Mouse (Mus musculus): ENCODE measurements around the gene Hnrnpf. TPM values are rescaled to one million over a fixed set of nuclear protein-coding genes. Genes with fewer than 3 reads are reported as not detected.
A peak's percentile ranks its signal among the peaks of the same experiment; 100 is the strongest.

The Hnrnpf gene
- total and polyA plus RNA-seq, 3 experiments: 598 to 1,196 (median 790) TPM

- Histone ChIP-seq H3K4me2 (ENCODE audit: insufficient read depth, low read depth, poor library complexity, severe bottlenecking) (peak overlapping the region; percentile 96), H3K9ac (ENCODE audit: insufficient read depth, low read depth) (peak overlapping the region; percentile 55), H3K36me3 (replicated peaks in 1 of 2; ENCODE audit: control insufficient read depth in 1 of 2, insufficient read depth in 1 of 2, low read length in 1 of 2) (peaks cover 0 to 29% of the 10 kb centered on the region in 2 experiments), H3K79me2 (replicated peaks; ENCODE audit: control insufficient read depth, extremely low read depth, insufficient read depth, poor library complexity, severe bottlenecking) (0 out of 2 replicates have a peak, but pooled peaks cover 7% of the 10 kb centered on the region), H3K27ac (ENCODE audit: insufficient read depth, low read depth) (no peak overlapping the region; the same call in 1 of the 2 replicates), H3K27me3 (replicated peaks) (no peaks in the 10 kb centered on the region), H3K4me3 (replicated peaks in 1 of 3; ENCODE audit: low read depth in 2 of 3, low read length in 2 of 3, poor library complexity in 1 of 3) (peak overlapping the region; percentile 84 to 97 (median 95)), H3K4me1 (ENCODE audit: control insufficient read depth in 1 of 2, insufficient read depth in 2 of 2) (peaks cover 0 to 10% of the 10 kb centered on the region in 2 experiments; a peak in 2 of 4 replicates), H3K9me3 (replicated peaks; ENCODE audit: low read length) (no peaks in the 10 kb centered on the region)
- TF ChIP-seq ZC3H11A (IDR thresholded peaks at IDR 0.05; ENCODE audit: low read depth, low read length): no peak
- no peak for TF ChIP-seq KAT2A (IDR thresholded peaks at IDR 0.05; ENCODE audit: insufficient replicate concordance, low read length)
- TF ChIP-seq JUND (conservative IDR thresholded peaks at IDR 0.05; ENCODE audit: low read depth, low read length): no peak
- no peak for TF ChIP-seq MEF2A (IDR thresholded peaks at IDR 0.05; ENCODE audit: borderline replicate concordance, low read depth, low read length)
- TF ChIP-seq HCFC1 (IDR thresholded peaks at IDR 0.05; ENCODE audit: low read depth, low read length): peak; percentile 48; the same call in 1 of the 2 replicates
- peak; percentile 69 for TF ChIP-seq TBP (conservative IDR thresholded peaks at IDR 0.05; ENCODE audit: low read depth, low read length)
- TF ChIP-seq ELF1 (IDR thresholded peaks at IDR 0.05; ENCODE audit: low read depth, low read length): peak; percentile 72
- peak; percentile 51 for DNase-seq (ENCODE audit: extremely low read depth)
- dilution Hi-C loops (cut with MboI; ENCODE audit: extremely low pct_ligation_motif_present, extremely low pct_unique_long_range_greater_than_20kb, low sequenced_read_pairs): no loop called here
- in situ Hi-C loops (cut with MboI; ENCODE audit: low pct_ligation_motif_present, low pct_unique_long_range_greater_than_20kb, low sequenced_read_pairs): loop anchor here (10.0 kb wide), 1 partner anchor 51 kb away; no protein-coding TSS in a partner anchor
Observed at GRCm38 (mm10) chr6:117863751-117864150, 36.4 kb upstream of the Hnrnpf start.

- Histone ChIP-seq H3K4me1 (ENCODE audit: control insufficient read depth in 1 of 2, insufficient read depth in 2 of 2) (peaks cover 0 to 7% of the 10 kb centered on the region in 2 experiments; a peak in 2 of 4 replicates), H3K79me2 (replicated peaks; ENCODE audit: control insufficient read depth, extremely low read depth, insufficient read depth, poor library complexity, severe bottlenecking) (0 out of 2 replicates have a peak, but pooled peaks cover 7% of the 10 kb centered on the region), H3K9ac (ENCODE audit: insufficient read depth, low read depth) (no peak overlapping the region), H3K9me3 (replicated peaks; ENCODE audit: low read length) (no peaks in the 10 kb centered on the region), H3K4me3 (replicated peaks in 1 of 3; ENCODE audit: low read depth in 2 of 3, low read length in 2 of 3, poor library complexity in 1 of 3) (no peak overlapping the region), H3K27ac (ENCODE audit: insufficient read depth, low read depth) (no peak overlapping the region), H3K36me3 (replicated peaks in 1 of 2; ENCODE audit: control insufficient read depth in 1 of 2, insufficient read depth in 1 of 2, low read length in 1 of 2) (peaks cover 14 to 57% of the 10 kb centered on the region in 2 experiments), H3K27me3 (replicated peaks) (no peaks in the 10 kb centered on the region), H3K4me2 (ENCODE audit: insufficient read depth, low read depth, poor library complexity, severe bottlenecking) (no peak overlapping the region)
- TF ChIP-seq POLR2AphosphoS2 (IDR thresholded peaks at IDR 0.05; ENCODE audit: low read depth, low read length) (no peak), JUND (conservative IDR thresholded peaks at IDR 0.05; ENCODE audit: low read depth, low read length) (no peak), USF2 (conservative IDR thresholded peaks at IDR 0.05; ENCODE audit: low read depth, low read length) (no peak), ELF1 (IDR thresholded peaks at IDR 0.05; ENCODE audit: low read depth, low read length) (no peak), IRF4 (IDR thresholded peaks at IDR 0.05; ENCODE audit: low read depth, low read length) (no peak), PAX5 (IDR thresholded peaks at IDR 0.05; ENCODE audit: low read length) (no peak), MAFK (IDR thresholded peaks at IDR 0.05; ENCODE audit: insufficient replicate concordance, low read length) (no peak), NELFE (IDR thresholded peaks at IDR 0.05; ENCODE audit: low read depth, low read length) (no peak), HCFC1 (IDR thresholded peaks at IDR 0.05; ENCODE audit: low read depth, low read length) (no peak), SMC3 (IDR thresholded peaks at IDR 0.05; ENCODE audit: low read depth, low read length) (no peak), GABPA (IDR thresholded peaks at IDR 0.05; ENCODE audit: insufficient replicate concordance, low read depth, low read length) (no peak), RCOR1 (conservative IDR thresholded peaks at IDR 0.05; ENCODE audit: low read depth, low read length) (no peak), MXI1 (IDR thresholded peaks at IDR 0.05; ENCODE audit: low read depth, low read length) (no peak), ZKSCAN1 (IDR thresholded peaks at IDR 0.05; ENCODE audit: borderline replicate concordance, low read depth, low read length) (no peak), KAT2A (IDR thresholded peaks at IDR 0.05; ENCODE audit: insufficient replicate concordance, low read length) (no peak), CHD2 (IDR thresholded peaks at IDR 0.05; ENCODE audit: low read length) (no peak), TCF12 (IDR thresholded peaks at IDR 0.05; ENCODE audit: low read depth, low read length) (no peak), ETS1 (conservative IDR thresholded peaks at IDR 0.05; ENCODE audit: low read depth, low read length) (no peak), JUN (IDR thresholded peaks at IDR 0.05; ENCODE audit: insufficient read depth, low read depth, low read length) (no peak)
- in situ Hi-C loops (cut with MboI; ENCODE audit: low pct_ligation_motif_present, low pct_unique_long_range_greater_than_20kb, low sequenced_read_pairs): loop anchor here (10.0 kb wide), 1 partner anchor 47 kb away; no protein-coding TSS in a partner anchor
- no peak for DNase-seq (ENCODE audit: extremely low read depth)
- dilution Hi-C loops (cut with MboI; ENCODE audit: extremely low pct_ligation_motif_present, extremely low pct_unique_long_range_greater_than_20kb, low sequenced_read_pairs): no loop called here
Observed at GRCm38 (mm10) chr6:117868187-117868586, 31.9 kb upstream of the Hnrnpf start.

All from CH12.LX (cell line).